Mouse (Mus musculus): ENCODE results near the gene Palld. TPM values are rescaled to one million over a fixed set of nuclear protein-coding genes. Genes with fewer than 3 reads are reported as not detected.

Gene Palld
- total and polyA plus RNA-seq, 2 experiments from 2014 or later, result 10.7 to 11.0 TPM

DNA sequence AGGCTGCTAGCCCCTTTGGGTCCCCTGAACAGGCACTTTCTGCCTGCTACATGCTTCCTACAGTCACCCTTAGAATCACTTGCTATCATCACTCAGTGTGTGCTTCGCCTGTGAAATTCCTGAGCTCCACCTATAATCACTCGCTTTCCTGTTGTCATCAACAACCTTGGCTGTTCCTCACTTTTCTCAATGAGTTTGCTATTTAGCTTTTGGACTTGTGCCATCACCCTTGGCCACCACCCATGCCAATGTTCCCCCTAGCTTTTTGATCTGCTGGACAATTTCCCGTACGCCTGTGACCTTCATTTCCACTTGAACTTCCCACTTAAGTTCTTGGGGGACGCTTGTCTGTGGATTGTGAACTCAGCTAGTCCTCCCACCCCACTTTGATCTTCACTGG is 225.3 kb downstream of the Palld start:
- no peak for DNase-seq
- Histone ChIP-seq H3K4me3 (ENCODE audit: low read depth, low read length) (no peak overlapping the region), H3K36me3 (ENCODE audit: insufficient read depth) (no peaks in the 10 kb centered on the region), H3K27ac (ENCODE audit: low read depth, low read length) (no peak overlapping the region), H3K4me1 (ENCODE audit: insufficient read depth) (no peaks in the 10 kb centered on the region), H3K9ac (no peak overlapping the region), H3K9me3 (ENCODE audit: low read length) (no peaks in the 10 kb centered on the region), H3K27me3 (ENCODE audit: insufficient read depth, low read length) (no peaks in the 10 kb centered on the region), H3K4me2 (ENCODE audit: low read depth) (no peak overlapping the region)
- TF ChIP-seq CTCF (IDR thresholded peaks at IDR 0.05; ENCODE audit: low read depth), result no peak
- no peak for ATAC-seq
- 87% methylated on average over 5 of the region's 5 CpGs for WGBS

DNA sequence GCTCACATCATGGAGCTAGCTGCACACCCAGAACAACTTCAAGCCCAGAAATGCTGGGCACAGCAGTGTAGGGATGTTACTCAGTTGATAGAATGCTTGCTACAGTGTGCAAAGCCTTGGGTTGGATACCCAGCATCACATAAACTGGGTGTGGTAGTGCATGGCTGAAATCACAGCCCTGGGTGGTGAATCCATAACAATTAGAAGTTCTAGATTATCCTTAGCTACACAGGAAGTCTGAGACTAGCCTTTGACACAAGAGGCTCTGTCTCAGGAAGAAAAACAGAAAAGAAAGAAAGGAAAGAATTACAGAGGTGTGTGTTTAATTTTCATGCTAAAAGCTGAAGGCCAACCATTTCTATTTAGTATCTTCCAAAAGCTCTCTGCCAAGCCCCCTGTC is 231.3 kb downstream of the Palld start:
- H3K9me3 ChIP-seq (ENCODE audit: low read length), result no peaks in the 10 kb centered on the region
- no peak overlapping the region for H3K27ac ChIP-seq (ENCODE audit: low read depth, low read length)
- H3K27me3 ChIP-seq (ENCODE audit: insufficient read depth, low read length), result no peaks in the 10 kb centered on the region
- no peaks in the 10 kb centered on the region for H3K4me1 ChIP-seq (ENCODE audit: insufficient read depth)
- no peak overlapping the region for H3K4me2 ChIP-seq (ENCODE audit: low read depth)
- TF ChIP-seq CTCF (IDR thresholded peaks at IDR 0.05; ENCODE audit: low read depth), result no peak
- no peak overlapping the region for H3K4me3 ChIP-seq (ENCODE audit: low read depth, low read length)
- DNase-seq (no peak), ATAC-seq (no peak)
- H3K9ac ChIP-seq, result no peak overlapping the region
- H3K36me3 ChIP-seq (ENCODE audit: insufficient read depth), result no peaks in the 10 kb centered on the region

DNA sequence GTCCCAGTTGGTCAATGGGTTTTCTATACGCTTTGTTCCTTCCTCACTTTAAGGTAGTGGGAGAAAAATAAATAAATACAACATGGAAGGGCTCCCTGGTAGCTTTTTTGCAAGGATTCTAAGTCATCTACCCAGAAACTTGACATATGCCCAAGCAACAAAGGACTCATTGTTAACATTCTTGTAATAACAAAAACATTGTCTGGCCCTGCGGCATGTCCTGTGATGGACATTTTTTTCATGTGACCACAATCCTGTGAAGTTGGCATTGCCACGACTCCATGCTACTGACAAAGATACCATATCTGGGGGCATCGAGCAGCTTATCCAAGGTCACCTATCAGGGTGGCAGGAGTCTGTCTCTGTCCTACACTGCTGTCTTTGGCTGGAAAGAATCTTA is 232.1 kb downstream of the Palld start:
- Histone ChIP-seq H3K27me3 (ENCODE audit: insufficient read depth, low read length) (no peaks in the 10 kb centered on the region), H3K4me3 (ENCODE audit: low read depth, low read length) (no peak overlapping the region), H3K4me2 (ENCODE audit: low read depth) (no peak overlapping the region), H3K9ac (no peak overlapping the region), H3K4me1 (ENCODE audit: insufficient read depth) (no peaks in the 10 kb centered on the region), H3K9me3 (ENCODE audit: low read length) (no peaks in the 10 kb centered on the region), H3K36me3 (ENCODE audit: insufficient read depth) (no peaks in the 10 kb centered on the region), H3K27ac (ENCODE audit: low read depth, low read length) (no peak overlapping the region)
- no peak for DNase-seq
- WGBS, result 74% methylated on average over 4 of the region's 4 CpGs
- TF ChIP-seq CTCF (IDR thresholded peaks at IDR 0.05; ENCODE audit: low read depth), result no peak
- ATAC-seq, result no peak

DNA sequence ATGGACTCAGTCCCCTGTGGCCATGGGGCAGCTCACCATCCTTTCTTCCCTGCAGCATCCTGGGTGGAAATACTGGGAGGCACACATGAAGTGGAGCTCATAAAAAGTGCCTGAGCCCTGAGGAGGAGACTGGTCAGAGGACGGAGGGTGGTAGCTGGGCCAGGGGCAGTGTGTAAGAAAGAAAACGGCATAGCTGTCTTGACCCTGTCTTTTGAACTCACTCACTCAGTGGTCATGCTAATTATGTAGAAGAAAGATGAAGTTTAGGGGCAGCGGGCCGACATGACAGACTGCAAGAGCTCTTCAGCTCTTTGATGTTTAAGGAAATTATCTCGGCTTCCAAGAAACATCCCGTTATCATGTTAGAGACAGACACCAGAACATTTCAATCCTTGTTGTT is 235.6 kb downstream of the Palld start:
- Histone ChIP-seq H3K9me3 (ENCODE audit: low read length) (no peaks in the 10 kb centered on the region), H3K36me3 (ENCODE audit: insufficient read depth) (no peaks in the 10 kb centered on the region), H3K4me3 (ENCODE audit: low read depth, low read length) (no peak overlapping the region), H3K4me2 (ENCODE audit: low read depth) (no peak overlapping the region), H3K4me1 (ENCODE audit: insufficient read depth) (no peaks in the 10 kb centered on the region), H3K9ac (no peak overlapping the region), H3K27ac (ENCODE audit: low read depth, low read length) (no peak overlapping the region), H3K27me3 (ENCODE audit: insufficient read depth, low read length) (no peaks in the 10 kb centered on the region)
- DNase-seq, result no peak
- no peak for ATAC-seq
- WGBS, result 37% methylated on average over 6 of the region's 6 CpGs
- TF ChIP-seq CTCF (IDR thresholded peaks at IDR 0.05; ENCODE audit: low read depth), result no peak

DNA sequence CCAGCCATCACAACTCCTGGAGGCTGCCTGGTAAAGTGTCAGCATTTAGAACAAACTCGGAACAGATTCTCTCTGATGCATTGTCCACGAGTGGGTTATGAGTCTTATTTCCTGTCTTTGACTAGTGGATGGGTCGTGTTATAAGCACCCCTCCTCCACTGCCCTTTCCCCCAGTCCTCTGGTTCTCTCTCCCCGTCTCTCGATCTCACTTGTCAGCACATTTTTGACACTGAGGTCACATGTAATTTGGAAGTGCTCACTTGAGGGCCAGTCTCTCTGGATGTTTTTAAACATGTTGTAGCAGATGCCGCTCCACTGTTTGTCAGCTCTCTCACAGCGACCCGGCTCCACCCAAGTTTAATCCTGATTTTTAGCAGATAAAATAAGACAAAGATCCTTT is 237.5 kb downstream of the Palld start:
- 65% methylated on average over 8 of the region's 8 CpGs for WGBS
- H3K36me3 ChIP-seq (ENCODE audit: insufficient read depth), result no peaks in the 10 kb centered on the region
- DNase-seq (no peak), ATAC-seq (no peak)
- no peak overlapping the region for H3K4me3 ChIP-seq (ENCODE audit: low read depth, low read length)
- no peak overlapping the region for H3K27ac ChIP-seq (ENCODE audit: low read depth, low read length)
- H3K9ac ChIP-seq, result no peak overlapping the region
- no peaks in the 10 kb centered on the region for H3K27me3 ChIP-seq (ENCODE audit: insufficient read depth, low read length)
- TF ChIP-seq CTCF (IDR thresholded peaks at IDR 0.05; ENCODE audit: low read depth), result no peak
- no peaks in the 10 kb centered on the region for H3K9me3 ChIP-seq (ENCODE audit: low read length)
- H3K4me1 ChIP-seq (ENCODE audit: insufficient read depth), result no peaks in the 10 kb centered on the region
- H3K4me2 ChIP-seq (ENCODE audit: low read depth), result no peak overlapping the region

DNA sequence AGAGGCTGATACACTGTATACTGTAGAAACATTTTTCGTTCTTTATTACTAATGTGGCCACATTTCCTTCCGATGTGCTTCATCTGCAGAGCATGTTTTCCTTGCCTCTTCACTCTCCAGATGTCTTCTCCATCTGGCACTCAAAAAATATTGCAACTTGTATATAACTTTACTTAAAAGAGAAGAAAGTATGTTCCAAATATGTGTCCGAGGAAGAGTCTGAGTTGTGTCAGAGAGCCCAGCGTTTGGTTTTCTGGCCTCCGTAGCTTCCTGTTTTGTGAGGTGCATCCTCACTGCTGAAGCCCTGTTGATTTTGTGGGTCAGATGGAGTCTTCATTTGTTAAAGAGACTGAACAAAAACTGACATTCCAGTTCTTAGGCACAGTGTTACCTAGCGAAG is 238.3 kb downstream of the Palld start:
- no peak for TF ChIP-seq CTCF (IDR thresholded peaks at IDR 0.05; ENCODE audit: low read depth)
- H3K4me2 ChIP-seq (ENCODE audit: low read depth), result no peak overlapping the region
- no peak overlapping the region for H3K9ac ChIP-seq
- WGBS, result 75% methylated on average over 6 of the region's 6 CpGs
- no peak overlapping the region for H3K4me3 ChIP-seq (ENCODE audit: low read depth, low read length)
- no peak overlapping the region for H3K27ac ChIP-seq (ENCODE audit: low read depth, low read length)
- no peaks in the 10 kb centered on the region for H3K36me3 ChIP-seq (ENCODE audit: insufficient read depth)
- no peaks in the 10 kb centered on the region for H3K27me3 ChIP-seq (ENCODE audit: insufficient read depth, low read length)
- DNase-seq, result no peak
- no peak for ATAC-seq
- H3K4me1 ChIP-seq (ENCODE audit: insufficient read depth), result no peaks in the 10 kb centered on the region
- no peaks in the 10 kb centered on the region for H3K9me3 ChIP-seq (ENCODE audit: low read length)

DNA sequence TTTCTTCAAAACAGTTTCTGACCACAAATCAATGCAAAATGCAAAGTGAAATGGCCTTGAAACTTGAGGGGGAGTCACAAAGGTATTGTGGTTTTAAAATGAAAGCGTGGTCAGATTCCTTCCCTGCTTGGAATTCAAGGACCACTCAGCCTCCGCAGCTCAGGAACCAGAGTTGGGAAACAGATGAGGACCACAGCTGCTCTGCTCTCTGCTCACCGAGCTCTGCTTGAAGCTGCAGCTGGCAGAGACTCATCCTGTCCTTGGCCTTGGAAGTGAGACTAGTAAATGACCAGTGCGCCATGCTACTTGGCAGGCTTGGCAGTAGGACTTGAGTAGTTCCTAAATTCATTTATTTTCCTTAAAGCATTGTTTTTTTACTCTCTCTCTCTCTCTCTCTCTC is 239.7 kb downstream of the Palld start:
- H3K9me3 ChIP-seq (ENCODE audit: low read length), result no peaks in the 10 kb centered on the region
- H3K36me3 ChIP-seq (ENCODE audit: insufficient read depth), result no peaks in the 10 kb centered on the region
- H3K4me1 ChIP-seq (ENCODE audit: insufficient read depth), result no peaks in the 10 kb centered on the region
- DNase-seq (no peak), ATAC-seq (no peak)
- no peak overlapping the region for H3K4me3 ChIP-seq (ENCODE audit: low read depth, low read length)
- no peaks in the 10 kb centered on the region for H3K27me3 ChIP-seq (ENCODE audit: insufficient read depth, low read length)
- no peak overlapping the region for H3K4me2 ChIP-seq (ENCODE audit: low read depth)
- no peak overlapping the region for H3K27ac ChIP-seq (ENCODE audit: low read depth, low read length)
- no peak overlapping the region for H3K9ac ChIP-seq
- 88% methylated on average over 4 of the region's 4 CpGs for WGBS
- no peak for TF ChIP-seq CTCF (IDR thresholded peaks at IDR 0.05; ENCODE audit: low read depth)

DNA sequence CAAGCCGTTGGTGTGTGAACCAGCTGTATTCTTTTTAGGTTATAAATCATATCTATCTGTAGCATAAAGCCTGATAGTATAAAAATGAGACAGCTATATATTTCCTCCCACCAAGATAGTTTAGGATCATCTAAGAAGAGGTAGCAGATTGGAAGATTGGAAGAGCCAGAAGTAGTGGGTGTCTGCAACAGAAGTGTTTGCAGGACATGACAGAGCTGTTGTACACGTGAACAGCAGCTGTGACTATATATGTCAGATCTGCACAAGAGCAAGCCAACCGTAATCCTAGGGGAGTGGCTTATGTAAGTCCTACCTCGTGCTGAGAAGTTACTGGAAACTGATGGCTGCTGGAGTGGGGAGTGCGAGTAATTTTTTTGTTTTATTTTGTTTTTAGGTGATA is 240.9 kb downstream of the Palld start:
- no peak for TF ChIP-seq CTCF (IDR thresholded peaks at IDR 0.05; ENCODE audit: low read depth)
- 93% methylated on average over 5 of the region's 5 CpGs for WGBS
- no peaks in the 10 kb centered on the region for H3K9me3 ChIP-seq (ENCODE audit: low read length)
- no peak overlapping the region for H3K4me3 ChIP-seq (ENCODE audit: low read depth, low read length)
- DNase-seq (no peak), ATAC-seq (no peak)
- no peak overlapping the region for H3K4me2 ChIP-seq (ENCODE audit: low read depth)
- H3K4me1 ChIP-seq (ENCODE audit: insufficient read depth), result no peaks in the 10 kb centered on the region
- H3K36me3 ChIP-seq (ENCODE audit: insufficient read depth), result no peaks in the 10 kb centered on the region
- no peak overlapping the region for H3K27ac ChIP-seq (ENCODE audit: low read depth, low read length)
- no peaks in the 10 kb centered on the region for H3K27me3 ChIP-seq (ENCODE audit: insufficient read depth, low read length)
- H3K9ac ChIP-seq, result no peak overlapping the region
